Mouse (Mus musculus): ENCODE data around the gene Fxyd2. TPM values are rescaled to one million over a fixed set of nuclear protein-coding genes. Genes with fewer than 3 reads are reported as not detected.

Gene Fxyd2
- total RNA-seq (2022) = 10 to 100 TPM in 1 of 4 experiments, 1 to 10 TPM in 3; 6.5 to 11.3 (median 7.9) TPM

- no peak for DNase-seq (ENCODE audit: low spot score in 2 of 2)
Measured at GRCm38 (mm10) chr9:45399434-45399833, at the start of gene Fxyd2. TSS of gene Fxyd2 (plus strand) at chr9:45399669.

- DNase-seq (ENCODE audit: low spot score in 2 of 2) = no peak
Measured at GRCm38 (mm10) chr9:45349851-45350250, 49.6 kb upstream of the Fxyd2 start.

GRCm38 (mm10) chr9:45355192-45355591, 44.3 kb upstream of the Fxyd2 start:
- DNase-seq (ENCODE audit: low spot score in 2 of 2) = no peak

GRCm38 (mm10) chr9:45358356-45358755, 41.1 kb upstream of the Fxyd2 start:
- no peak for DNase-seq (ENCODE audit: low spot score in 2 of 2)

- DNase-seq (ENCODE audit: low spot score in 2 of 2) = no peak
Measured at GRCm38 (mm10) chr9:45362051-45362461, 37.4 kb upstream of the Fxyd2 start.

GRCm38 (mm10) chr9:45363639-45364214, 35.7 kb upstream of the Fxyd2 start:
- no peak for DNase-seq (ENCODE audit: low spot score in 2 of 2)

- no peak for DNase-seq (ENCODE audit: low spot score in 2 of 2)
Measured at GRCm38 (mm10) chr9:45367716-45368115, 31.8 kb upstream of the Fxyd2 start.

GRCm38 (mm10) chr9:45368341-45368901, 31.0 kb upstream of the Fxyd2 start:
- DNase-seq (ENCODE audit: low spot score in 2 of 2) = no peak

- no peak for DNase-seq (ENCODE audit: low spot score in 2 of 2)
Measured at GRCm38 (mm10) chr9:45370117-45370561, 29.3 kb upstream of the Fxyd2 start, which contains the start of gene Fxyd6. TSS of gene Fxyd6 (plus strand) at chr9:45370185.

GRCm38 (mm10) chr9:45370616-45371336, 28.7 kb upstream of the Fxyd2 start:
- DNase-seq (ENCODE audit: low spot score in 2 of 2) = no peak

GRCm38 (mm10) chr9:45371337-45371707, 28.1 kb upstream of the Fxyd2 start:
- no peak for DNase-seq (ENCODE audit: low spot score in 2 of 2)

- no peak for DNase-seq (ENCODE audit: low spot score in 2 of 2)
Measured at GRCm38 (mm10) chr9:45373896-45374295, 25.6 kb upstream of the Fxyd2 start.

- DNase-seq (ENCODE audit: low spot score in 2 of 2) = no peak
Measured at GRCm38 (mm10) chr9:45374988-45375502, 24.4 kb upstream of the Fxyd2 start.

GRCm38 (mm10) chr9:45376427-45376826, 23.0 kb upstream of the Fxyd2 start:
- DNase-seq (ENCODE audit: low spot score in 2 of 2) = no peak

- DNase-seq (ENCODE audit: low spot score in 2 of 2) = no peak
Measured at GRCm38 (mm10) chr9:45376883-45377282, 22.6 kb upstream of the Fxyd2 start.

GRCm38 (mm10) chr9:45380411-45381251, 18.8 kb upstream of the Fxyd2 start:
- no peak for DNase-seq (ENCODE audit: low spot score in 2 of 2)

- DNase-seq (ENCODE audit: low spot score in 2 of 2) = peak in 1 of 2 experiments; percentile 28
Measured at GRCm38 (mm10) chr9:45382336-45382735, 17.1 kb upstream of the Fxyd2 start.

GRCm38 (mm10) chr9:45382834-45383233, 16.6 kb upstream of the Fxyd2 start:
- DNase-seq (ENCODE audit: low spot score in 2 of 2) = no peak

GRCm38 (mm10) chr9:45383883-45384282, 15.6 kb upstream of the Fxyd2 start:
- no peak for DNase-seq (ENCODE audit: low spot score in 2 of 2)

- no peak for DNase-seq (ENCODE audit: low spot score in 2 of 2)
Measured at GRCm38 (mm10) chr9:45386698-45387097, 12.8 kb upstream of the Fxyd2 start.

- DNase-seq (ENCODE audit: low spot score in 2 of 2) = peak; percentile 60 to 87
Measured at GRCm38 (mm10) chr9:45388385-45388994, 11.0 kb upstream of the Fxyd2 start.

All from left cerebral cortex, adult 8-10 months (tissue).